Mouse (Mus musculus): ENCODE measurements around the gene Cyfip2.

- TF ChIP-seq CTCF (IDR thresholded peaks at IDR 0.05; ENCODE audit: low read depth), result no peak
- no peak for TF ChIP-seq EP300 (IDR thresholded peaks at IDR 0.05; ENCODE audit: low read depth)
These were observed 23.6 kb downstream of the Cyfip2 start for GRCm38 (mm10) chr11:46289022-46289421.

Data from liver, postnatal 0 days (tissue).